Mouse (Mus musculus): ENCODE data around the gene Olfr1176.

The Olfr1176 gene

DNA sequence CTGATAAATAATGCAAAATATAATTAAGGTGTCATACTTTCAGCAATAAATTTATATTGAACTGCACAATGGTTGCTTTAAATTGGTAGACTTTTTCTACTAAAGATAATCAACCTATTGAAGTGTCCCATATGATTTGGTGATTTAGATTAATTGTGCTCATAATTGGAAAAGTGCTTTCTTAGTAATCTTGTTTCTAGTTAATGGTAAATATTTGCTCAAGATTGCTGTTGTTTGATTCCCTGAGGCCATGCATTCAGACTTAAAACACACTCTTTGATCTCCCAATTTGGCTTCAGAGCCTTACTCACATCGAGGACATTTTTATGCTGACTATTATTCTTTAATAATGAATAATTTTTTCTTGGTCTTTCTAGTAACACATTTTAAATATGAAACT is at the start of gene Olfr1176:
Gene Olfr1176, plus strand, starts transcription at position 301 of the 400 bp plus-strand sequence.
- no peak for DNase-seq

DNA sequence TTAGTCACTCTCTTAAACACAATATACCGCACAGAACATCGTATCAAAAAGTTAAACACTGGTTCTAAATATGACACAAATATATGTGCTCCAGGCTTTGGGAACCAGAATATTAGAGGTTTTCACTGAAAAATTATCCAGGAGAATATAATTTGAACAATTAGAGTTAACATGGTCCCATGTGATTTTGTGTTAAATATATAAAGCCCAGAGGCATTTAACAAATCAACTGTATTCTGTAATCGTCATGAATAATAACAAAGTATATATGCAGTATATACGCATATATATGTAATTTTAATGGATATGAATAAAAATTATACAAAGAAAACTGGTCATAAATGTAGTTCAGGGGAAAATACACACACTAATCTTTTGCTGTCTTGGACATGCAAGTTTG is 21.5 kb upstream of the Olfr1176 start, which contains the start of gene Olfr1174-ps:
Gene Olfr1174-ps, minus strand, starts transcription at position 101 of the 400 bp plus-strand sequence.
- no peak for DNase-seq

DNA sequence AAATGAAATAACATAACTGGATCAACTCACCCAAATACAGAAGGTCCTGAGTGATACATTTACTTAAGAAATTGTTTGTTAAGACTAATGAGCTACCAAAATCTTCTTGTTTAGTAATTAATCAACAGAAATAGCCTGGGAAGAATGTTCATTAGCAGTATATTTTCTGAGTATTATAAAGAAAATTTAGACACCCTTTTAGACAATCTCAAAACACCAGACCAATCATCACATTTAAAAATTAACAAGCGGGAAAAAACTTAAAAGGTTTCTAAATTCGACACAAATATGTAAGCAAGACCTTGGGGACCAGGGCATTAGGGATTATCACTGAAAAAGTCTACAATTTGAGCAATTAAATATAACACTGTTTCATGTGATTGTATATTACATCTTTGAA is 9.4 kb upstream of the Olfr1176 start, which contains the start of gene Olfr1175-ps:
Gene Olfr1175-ps, minus strand, starts transcription at position 101 of the 400 bp plus-strand sequence.
- DNase-seq, result no peak

- DNase-seq, result no peak
Observed at GRCm38 (mm10) chr2:88346392-88346791, 9.9 kb downstream of the Olfr1176 start, which contains the start of gene Olfr1177-ps. Gene Olfr1177-ps, minus strand, starts transcription at chr2:88346492.

- DNase-seq, result no peak
Observed at GRCm38 (mm10) chr2:88356304-88356703, 19.8 kb downstream of the Olfr1176 start.

- no peak for DNase-seq
Observed at GRCm38 (mm10) chr2:88386762-88387161, 50.2 kb downstream of the Olfr1176 start, which contains the start of gene Olfr1178. Gene Olfr1178, plus strand, starts transcription at chr2:88387062.

All from kidney, postnatal 36 days (tissue).